Mouse (Mus musculus): ENCODE data around the gene Tgfbr3. TPM values are rescaled to one million over a fixed set of nuclear protein-coding genes. Genes with fewer than 3 reads are reported as not detected.

The Tgfbr3 gene
- total RNA-seq, 4 experiments from 2014 or later = 19.3 to 24.8 (median 21.5) TPM

- DNase-seq (ENCODE audit: low spot score in 2 of 2) = no peak
Observed at GRCm38 (mm10) chr5:107086166-107086565, 203.3 kb downstream of the Tgfbr3 start.

GRCm38 (mm10) chr5:107084431-107084830, 205.0 kb downstream of the Tgfbr3 start:
- DNase-seq (ENCODE audit: low spot score in 2 of 2) = no peak

DNA sequence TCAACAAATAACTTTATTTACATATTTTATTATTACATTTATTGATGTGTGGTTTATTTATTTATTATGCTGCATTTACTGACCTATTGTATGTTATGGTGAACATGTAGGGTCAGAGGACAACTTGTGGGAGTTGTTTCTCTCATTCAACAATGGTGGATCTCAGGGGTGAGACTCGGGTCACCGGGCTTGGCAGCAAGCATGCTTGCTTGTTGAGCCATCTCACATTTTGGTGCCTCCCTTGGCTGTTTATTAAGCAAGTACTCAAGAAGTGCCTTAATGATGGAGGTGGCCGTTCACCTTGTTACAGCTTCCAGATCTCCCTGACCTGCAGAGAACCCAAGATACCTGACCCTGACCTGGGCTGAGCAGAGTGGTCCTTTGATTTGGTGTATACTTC, 207.4 kb downstream of the Tgfbr3 start:
- no peak for DNase-seq (ENCODE audit: low spot score in 2 of 2)

- DNase-seq (ENCODE audit: low spot score in 2 of 2) = no peak
Observed at GRCm38 (mm10) chr5:107080986-107081624, 208.3 kb downstream of the Tgfbr3 start.

- DNase-seq (ENCODE audit: low spot score in 2 of 2) = no peak
Observed at GRCm38 (mm10) chr5:107079920-107080319, 209.5 kb downstream of the Tgfbr3 start.

DNA sequence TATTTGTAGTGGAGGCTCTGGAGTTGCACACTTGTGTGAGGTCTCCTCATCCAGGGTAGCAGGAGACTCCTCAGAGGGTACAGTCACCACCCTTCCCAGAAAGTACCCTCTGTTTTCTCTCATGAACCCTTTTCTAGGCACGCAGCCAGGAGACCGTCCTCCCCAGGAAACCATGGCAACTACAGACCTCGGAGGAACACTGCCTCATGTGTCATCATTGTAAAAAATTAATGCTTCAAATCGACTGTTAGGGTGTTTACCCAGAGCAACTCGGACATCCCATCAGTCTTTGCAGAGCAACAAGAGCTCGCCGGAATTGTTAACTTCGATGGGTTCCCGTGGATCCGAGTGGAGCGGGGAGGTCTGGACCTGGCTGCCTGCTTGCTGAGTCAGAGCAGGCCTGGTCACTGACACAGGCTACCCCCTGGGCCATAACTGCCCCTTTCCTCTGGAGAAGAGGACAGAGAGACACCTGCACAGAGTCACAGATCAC, 210.2 kb downstream of the Tgfbr3 start:
- peak; percentile 38 to 42 for DNase-seq (ENCODE audit: low spot score in 2 of 2)

GRCm38 (mm10) chr5:107078361-107078760, 211.1 kb downstream of the Tgfbr3 start:
- no peak for DNase-seq (ENCODE audit: low spot score in 2 of 2)

DNA sequence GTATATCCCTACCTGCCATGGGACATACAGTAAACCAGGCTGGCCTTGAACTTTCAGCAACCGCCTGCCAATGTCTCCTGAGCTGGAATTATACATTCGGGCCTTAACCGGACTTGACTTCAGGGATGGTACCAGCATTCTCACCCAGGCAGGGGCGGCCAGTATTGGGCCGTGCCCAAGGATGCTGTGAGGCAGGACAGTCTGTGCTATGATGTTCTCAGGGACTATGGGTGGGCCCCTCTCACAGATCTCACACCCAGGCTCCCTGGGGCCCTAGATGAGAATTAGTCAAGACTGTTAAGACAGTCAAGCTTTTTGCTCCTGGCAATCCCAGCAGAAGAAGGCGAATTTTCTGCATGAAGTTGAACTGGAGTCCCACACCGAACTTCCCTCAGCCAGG, 211.5 kb downstream of the Tgfbr3 start:
- DNase-seq (ENCODE audit: low spot score in 2 of 2) = no peak

DNA sequence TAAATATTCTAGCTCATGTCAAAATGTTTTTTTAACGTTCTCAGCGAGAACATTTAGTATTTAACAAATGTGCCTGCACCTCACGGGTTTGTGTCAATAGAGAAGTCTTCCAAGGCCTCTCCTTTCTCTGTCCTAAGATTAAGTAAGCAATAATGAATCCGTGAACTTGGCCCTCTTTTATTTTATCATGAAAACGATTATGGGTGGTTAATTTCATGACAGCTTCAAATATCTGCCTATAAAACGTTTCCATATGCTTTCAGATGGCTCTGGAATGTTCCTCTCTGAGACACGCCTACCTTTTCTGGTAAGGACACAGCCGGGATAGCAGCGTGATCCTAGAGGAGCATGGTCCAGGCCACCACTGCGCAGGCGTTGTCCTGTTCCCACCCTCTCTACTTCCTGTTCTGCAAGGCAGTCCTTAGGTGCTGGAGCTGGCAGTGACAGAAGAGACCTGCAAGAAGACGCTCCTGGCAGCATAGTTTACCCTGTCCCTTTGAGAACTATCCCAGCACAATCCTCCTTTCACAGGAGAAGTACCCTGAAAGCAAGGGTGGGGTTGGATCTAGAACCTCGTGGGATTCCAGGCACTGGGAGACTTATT, 214.3 kb downstream of the Tgfbr3 start:
- no peak for DNase-seq (ENCODE audit: low spot score in 2 of 2)

DNA sequence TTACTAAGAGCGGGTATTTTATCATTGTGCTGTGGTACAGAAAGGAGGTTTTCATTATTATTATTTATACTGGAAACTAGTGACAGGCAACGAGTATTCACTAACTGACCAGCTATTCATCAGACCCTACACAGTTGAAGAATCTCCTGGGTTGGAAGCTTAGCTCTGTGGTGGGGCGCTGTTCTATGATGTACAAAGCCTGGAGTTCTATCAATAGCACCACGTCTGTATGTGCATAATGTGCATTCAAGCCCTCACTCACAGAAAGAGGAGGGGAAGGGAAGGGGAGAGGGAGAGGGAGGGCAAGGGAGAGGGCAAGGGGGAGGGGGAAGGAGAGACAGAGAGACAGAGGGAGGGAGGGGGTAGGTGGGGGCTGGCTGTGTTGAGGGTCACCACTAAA, 215.1 kb downstream of the Tgfbr3 start:
- no peak for DNase-seq (ENCODE audit: low spot score in 2 of 2)

DNA sequence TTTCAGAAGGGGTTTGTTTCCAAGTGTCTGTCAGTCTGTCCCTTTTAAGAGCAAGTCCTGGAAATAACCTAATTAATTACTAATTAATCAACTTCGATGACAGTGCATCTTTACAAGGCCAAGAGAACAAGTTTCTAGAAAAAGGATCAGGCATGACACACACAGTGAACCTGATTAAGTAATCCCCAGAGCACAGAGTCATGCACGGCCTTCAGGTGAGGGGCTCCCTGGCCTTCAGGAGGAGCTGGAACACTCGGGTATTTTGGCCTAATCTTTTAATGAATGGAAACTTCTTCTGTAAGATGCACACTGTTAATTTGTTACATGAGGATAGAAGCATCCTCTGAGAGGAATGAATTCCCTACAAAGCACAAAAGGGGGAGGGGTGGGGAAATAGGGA, 215.9 kb downstream of the Tgfbr3 start:
- no peak for DNase-seq (ENCODE audit: low spot score in 2 of 2)

GRCm38 (mm10) chr5:107068146-107068545, 221.3 kb downstream of the Tgfbr3 start:
- no peak for DNase-seq (ENCODE audit: low spot score in 2 of 2)

- DNase-seq (ENCODE audit: low spot score in 2 of 2) = no peak
Observed at GRCm38 (mm10) chr5:107067531-107067930, 221.9 kb downstream of the Tgfbr3 start.

GRCm38 (mm10) chr5:107064922-107065321, 224.5 kb downstream of the Tgfbr3 start:
- DNase-seq (ENCODE audit: low spot score in 2 of 2) = no peak

GRCm38 (mm10) chr5:107062229-107062852, 227.1 kb downstream of the Tgfbr3 start:
- DNase-seq (ENCODE audit: low spot score in 2 of 2) = no peak

GRCm38 (mm10) chr5:107059514-107059913, 229.9 kb downstream of the Tgfbr3 start:
- no peak for DNase-seq (ENCODE audit: low spot score in 2 of 2)

GRCm38 (mm10) chr5:107058642-107059041, 230.8 kb downstream of the Tgfbr3 start:
- DNase-seq (ENCODE audit: low spot score in 2 of 2) = no peak

Other genes with a start within 250 kb of the Tgfbr3 start
- 10 to 100 TPM; 13.5 to 20.4 (median 15.7) TPM for gene Brdt, start 41.5 kb upstream of the Tgfbr3 start, total RNA-seq (2022)
- gene Ephx4, start 113.1 kb upstream of the Tgfbr3 start, total RNA-seq (2022) = 10 to 100 TPM; 51.5 to 63.5 (median 55.6) TPM
- under 1 TPM; 0.18 to 0.58 (median 0.25) TPM for gene Lpcat2b, start 141.9 kb upstream of the Tgfbr3 start, total RNA-seq (2022)
- 100 to 1,000 TPM; 105 to 118 (median 108) TPM for gene Btbd8, start 148.4 kb upstream of the Tgfbr3 start, total RNA-seq (2022)
- under 1 TPM in 3 of 4 experiments, not detected in 1; 0.21 to 0.39 (median 0.38) TPM for gene Gm42669, start 218.0 kb upstream of the Tgfbr3 start, total RNA-seq (2022)
- gene 1700028K03Rik, start 245.1 kb upstream of the Tgfbr3 start, total RNA-seq (2022) = 1 to 10 TPM in 2 of 4 experiments, under 1 TPM in 2; 0.61 to 1.2 (median 1.0) TPM